Mouse (Mus musculus): ENCODE data around the gene Nynrin. TPM values are rescaled to one million over a fixed set of nuclear protein-coding genes. Genes with fewer than 3 reads are reported as not detected.
A peak's percentile ranks its signal among the peaks of the same experiment; 100 is the strongest.

The Nynrin gene
- total RNA-seq, 2 experiments from 2014 or later = 6.7 to 7.3 TPM

DNA sequence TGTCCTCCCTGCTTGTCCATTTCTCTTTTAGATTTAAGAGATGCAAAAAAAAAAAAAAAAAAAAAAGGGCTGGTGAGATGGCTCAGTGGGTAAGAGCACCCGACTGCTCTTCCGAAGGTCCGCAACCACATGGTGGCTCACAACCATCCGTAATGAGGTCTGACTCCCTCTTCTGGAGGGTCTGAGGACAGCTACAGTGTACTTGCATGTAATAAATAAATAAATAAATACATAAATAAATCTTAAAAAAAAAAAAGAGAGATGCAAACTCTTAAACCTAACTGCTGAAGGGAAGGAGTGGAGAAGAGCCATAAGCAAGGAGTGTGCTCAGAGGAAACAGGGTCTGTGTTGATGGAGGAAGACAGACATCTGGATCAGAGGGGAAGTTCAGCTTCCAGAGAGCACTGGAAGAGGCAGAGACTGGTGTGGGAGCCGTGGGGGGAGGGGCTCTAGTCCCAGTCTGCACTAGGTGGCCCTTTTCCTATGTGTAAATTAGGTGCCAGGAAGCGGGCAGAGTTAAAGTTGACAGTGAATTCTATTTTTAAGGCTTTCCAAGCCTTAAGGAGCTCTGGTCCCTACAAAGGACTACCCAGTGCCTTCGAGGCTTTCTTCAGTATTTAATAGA is 24.6 kb downstream of the Nynrin start:
- no peak for DNase-seq

DNA sequence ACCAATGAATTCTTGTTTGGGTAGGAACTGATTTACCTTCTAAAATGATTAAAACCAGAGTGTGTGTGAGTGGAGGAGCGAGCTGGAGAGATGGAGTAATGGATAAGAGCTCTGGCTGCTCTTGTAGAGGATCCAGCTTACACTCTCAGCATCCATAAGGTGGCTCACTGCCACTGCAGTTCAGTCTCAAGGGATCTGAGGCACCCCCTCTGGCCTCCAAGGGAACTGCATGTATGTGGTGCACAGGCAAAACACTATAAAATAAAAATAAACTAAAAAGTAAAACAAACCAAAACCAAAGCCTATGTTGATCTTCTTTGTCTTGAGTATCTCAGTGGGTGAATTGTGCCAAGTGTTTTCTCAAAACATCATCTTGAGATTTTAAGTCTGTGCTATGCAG is 25.8 kb downstream of the Nynrin start:
- DNase-seq = peak; percentile 49 to 64

DNA sequence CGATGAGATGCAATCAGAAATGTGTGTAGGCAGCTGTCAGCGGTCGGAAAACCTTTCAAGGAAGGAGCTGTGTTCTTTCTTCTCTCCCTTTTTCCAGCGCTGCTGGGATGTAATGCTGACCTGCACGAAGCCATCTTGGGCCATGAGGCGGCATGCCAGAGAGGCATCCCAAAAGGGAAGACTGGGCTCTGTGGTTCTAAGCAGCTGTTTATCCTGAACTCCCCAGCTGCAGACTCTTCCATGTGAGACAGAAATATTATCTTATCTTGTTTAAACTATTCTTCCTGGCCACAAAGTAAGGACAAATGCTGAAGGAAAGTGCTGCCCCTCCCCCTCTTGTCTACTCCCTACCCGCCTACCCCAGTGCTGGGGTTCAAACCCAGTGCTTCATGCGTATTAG is 27.2 kb downstream of the Nynrin start:
- DNase-seq = no peak

GRCm38 (mm10) chr14:55882171-55882641 is 28.4 kb downstream of the Nynrin start:
- DNase-seq = no peak

DNA sequence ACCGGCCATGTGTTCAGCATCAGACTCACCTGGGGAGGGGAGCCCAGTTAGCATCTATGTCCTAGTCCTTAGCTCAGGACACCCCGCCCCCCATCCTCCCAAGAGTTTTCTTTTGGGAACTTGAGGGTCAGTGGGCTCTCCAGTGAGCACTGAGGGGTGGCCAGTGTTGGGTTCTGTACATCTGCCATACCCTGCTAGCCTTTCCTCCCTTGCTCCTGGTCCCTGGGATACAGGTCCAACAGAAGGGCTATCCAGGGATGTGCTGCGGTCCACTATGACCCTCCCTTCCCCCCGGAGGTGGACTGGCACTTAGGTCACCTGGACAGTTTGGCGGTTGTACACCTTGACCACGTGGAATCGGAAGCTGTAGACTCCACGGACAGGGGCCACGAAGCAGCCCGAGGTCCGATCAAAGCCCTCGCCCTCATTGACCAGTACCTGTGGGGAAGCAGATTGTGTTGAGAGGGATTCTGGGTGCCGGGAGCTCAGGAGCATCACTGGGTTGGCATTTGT is 29.4 kb downstream of the Nynrin start:
- DNase-seq = no peak

DNA sequence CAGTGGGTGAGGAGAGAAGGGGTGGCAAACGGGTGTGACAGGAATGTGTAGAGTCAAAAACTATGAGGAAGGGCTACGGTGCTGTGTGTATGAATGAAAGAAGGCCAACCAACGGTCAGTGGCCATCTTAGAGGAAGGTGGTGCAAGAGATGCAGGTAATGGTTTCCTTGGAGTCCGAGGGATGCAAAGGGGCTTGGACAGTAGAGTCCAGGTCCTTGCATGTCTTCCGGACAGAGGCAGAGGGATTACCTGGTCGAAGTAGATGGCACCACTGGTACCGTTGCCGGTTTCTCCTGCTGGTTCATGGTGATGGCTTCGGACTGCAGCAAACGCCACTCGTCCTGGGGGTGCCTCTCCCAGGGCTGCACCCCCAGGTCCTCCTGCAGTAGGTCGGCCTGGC is 29.9 kb downstream of the Nynrin start:
- no peak for DNase-seq

GRCm38 (mm10) chr14:55884166-55884565 is 30.4 kb downstream of the Nynrin start, which contains the start of gene Cbln3:
Cbln3 (minus strand) TSS chr14:55884392.
- DNase-seq = no peak

DNA sequence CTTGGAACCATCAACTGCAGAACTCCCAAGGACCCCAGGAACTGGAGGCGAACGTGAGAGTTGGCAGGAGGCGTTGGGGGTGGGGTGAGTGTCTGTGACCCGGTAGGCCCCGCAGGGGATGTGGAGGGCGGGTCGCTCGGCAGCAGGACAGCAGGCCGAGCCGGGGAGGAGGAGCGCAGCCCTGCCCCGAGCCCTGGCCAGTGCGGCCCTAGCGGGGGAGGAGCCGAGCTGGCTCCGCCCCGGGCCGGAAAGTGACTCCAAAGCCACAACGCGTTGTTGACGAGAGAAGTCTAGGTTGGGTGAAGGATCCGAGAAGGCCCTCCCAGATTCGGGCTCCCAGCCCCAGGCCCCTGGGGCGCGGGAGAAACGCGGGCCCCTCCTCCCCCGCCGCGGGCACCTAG is 30.9 kb downstream of the Nynrin start, which contains the start of gene Khnyn:
Gene Khnyn (plus strand): TSS at position 235 of the 401 bp plus-strand sequence.
- peak; percentile 77 to 83 for DNase-seq

DNA sequence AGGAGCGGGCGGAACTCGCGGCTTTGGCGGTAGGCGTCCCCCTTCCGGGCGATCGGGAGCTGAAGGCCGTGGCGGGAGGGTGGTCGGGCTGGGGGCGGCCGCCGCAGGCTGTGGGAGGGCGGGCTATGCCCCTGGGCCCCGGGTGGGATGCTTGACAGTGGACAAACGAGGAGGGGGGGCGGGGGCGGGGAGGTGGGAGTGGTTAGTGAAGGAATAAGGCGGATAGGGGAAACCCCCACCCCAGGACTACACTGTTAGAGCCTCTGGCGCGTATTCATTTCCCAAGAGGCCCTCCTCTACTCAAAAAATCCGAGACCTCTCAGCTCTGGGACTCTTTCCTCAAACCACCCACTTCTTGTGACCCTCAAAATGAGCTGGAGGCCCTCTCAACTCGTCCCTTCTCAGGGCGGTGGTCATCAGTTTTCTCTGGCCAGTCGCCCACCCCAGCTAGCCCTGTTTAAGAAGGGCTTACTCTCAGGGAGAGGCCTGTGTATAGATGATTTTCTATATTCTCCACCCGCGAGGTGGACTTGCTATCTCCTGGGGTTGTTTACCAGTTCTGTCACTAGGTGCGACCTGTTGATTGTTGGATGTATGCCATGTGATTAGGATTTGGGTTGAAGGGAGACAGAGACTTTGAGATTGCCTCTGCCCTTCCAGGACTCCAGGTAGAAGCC is 31.4 kb downstream of the Nynrin start:
- DNase-seq = no peak

GRCm38 (mm10) chr14:55885791-55886271 is 32.0 kb downstream of the Nynrin start:
- DNase-seq = no peak

GRCm38 (mm10) chr14:55886571-55887382 is 33.0 kb downstream of the Nynrin start:
- no peak for DNase-seq

GRCm38 (mm10) chr14:55897671-55898070 is 43.9 kb downstream of the Nynrin start:
- DNase-seq = no peak

- no peak for DNase-seq
Observed at GRCm38 (mm10) chr14:55898947-55899346, 45.1 kb downstream of the Nynrin start.

- peak; percentile 74 to 75 for DNase-seq
Observed at GRCm38 (mm10) chr14:55899701-55900413, 46.0 kb downstream of the Nynrin start, which contains the start of gene Sdr39u1. Sdr39u1 (minus strand) TSS chr14:55900293.

- DNase-seq = peak in 1 of 2 experiments; percentile 30
Observed at GRCm38 (mm10) chr14:55900414-55900755, 46.6 kb downstream of the Nynrin start.

GRCm38 (mm10) chr14:55905518-55905917 is 51.7 kb downstream of the Nynrin start:
- no peak for DNase-seq

- DNase-seq = no peak
Observed at GRCm38 (mm10) chr14:55913406-55913805, 59.6 kb downstream of the Nynrin start.

DNA sequence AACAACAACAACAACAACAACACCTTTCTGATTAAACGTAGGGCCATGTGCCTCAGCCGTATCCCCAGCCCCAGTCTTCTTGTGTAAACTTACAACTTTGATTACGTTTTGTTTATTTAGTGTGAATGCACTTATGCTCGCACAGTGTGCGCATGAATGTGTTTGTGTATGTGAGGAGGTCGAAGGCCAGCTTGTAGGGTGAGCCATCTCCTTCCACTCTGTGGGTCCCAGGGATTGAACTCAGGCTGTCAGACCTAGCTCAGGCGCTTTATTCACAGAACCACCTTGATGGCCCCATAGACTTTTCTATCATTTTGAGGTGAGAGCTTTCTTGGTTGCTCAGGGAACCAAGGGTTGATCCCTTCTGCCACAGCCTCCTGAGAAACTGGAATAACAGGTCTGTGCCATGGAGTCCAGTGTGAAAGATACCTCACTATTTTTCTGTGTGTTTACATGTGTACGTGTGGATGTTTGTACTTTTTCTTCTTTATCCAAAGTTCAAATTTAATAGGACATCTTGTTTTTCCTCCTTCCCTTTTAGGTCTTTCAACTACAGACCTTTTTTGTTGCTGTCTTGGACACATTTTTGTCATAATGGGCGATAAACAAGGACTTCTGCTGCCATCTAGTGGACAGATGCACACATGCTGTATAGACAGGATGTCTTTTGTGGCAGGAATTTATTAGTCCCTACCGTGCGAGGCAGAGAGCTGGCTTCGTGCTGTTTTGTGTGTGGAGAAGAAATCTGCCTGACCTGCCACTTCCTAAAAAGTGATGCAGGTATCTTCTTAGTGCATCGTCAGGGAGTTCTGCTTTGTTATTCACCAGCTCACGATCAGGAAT is 64.7 kb downstream of the Nynrin start:
- peak; percentile 44 to 49 for DNase-seq

DNA sequence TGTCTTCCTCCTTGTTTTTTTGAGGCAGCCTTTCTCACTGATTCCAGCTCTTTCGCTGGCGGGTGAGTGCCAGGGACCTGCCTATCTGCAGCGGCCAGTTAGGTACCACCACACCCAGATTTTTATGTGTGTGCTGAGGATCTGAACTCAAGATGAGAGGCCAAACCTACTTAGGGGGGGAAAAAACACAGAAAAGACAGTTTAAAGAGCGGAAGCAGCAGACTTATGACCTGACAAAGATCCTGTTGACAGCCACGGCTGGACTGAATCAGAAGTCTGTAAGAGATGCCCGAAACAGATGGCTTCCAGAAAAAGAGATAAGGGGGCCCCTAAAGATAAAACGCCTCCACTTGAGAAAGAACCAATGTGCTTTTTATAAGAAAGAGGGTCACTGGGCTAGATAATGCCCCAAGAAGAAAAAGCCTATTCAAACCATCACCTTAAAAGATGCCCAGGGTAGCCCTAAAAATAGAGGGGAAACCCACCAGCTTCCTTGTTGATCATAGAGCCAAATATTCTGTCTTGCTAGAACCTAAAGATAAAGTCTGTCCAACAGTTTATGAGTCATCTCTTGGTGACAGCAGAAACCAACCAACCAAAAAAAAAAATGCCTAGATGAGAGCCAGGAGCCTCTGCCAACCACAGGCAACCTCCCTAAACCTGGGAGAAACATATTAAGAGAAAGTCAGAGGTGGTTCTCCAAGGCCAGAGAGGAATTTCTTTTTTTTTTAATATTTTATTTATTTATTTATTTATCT is 68.8 kb downstream of the Nynrin start:
- no peak for DNase-seq

All from layer of hippocampus, postnatal 36 days (tissue).